Mouse (Mus musculus) small intestine, adult 2 months (tissue): ENCODE results near the gene Mns1.

Experiments used
- CTCF ChIP-seq: fragments of 200-500 bp; IDR thresholded peaks from 2 replicates; pipeline ENCODE4 v1.5.1; 2012; ENCODE audit warnings: low read depth, mild to moderate bottlenecking, control low read depth, inconsistent platforms, low read length, moderate library complexity, mixed read lengths; ENCODE audit not compliant: insufficient replicate concordance, insufficient read length; ENCODE audit errors: extremely low read depth
- POLR2A ChIP-seq: fragments of 200-500 bp; IDR thresholded peaks from 2 replicates; pipeline ENCODE4 v1.6.1; 2012; ENCODE audit warnings: low read depth, mild to moderate bottlenecking, control low read depth, inconsistent platforms, low read length, moderate library complexity

- TF ChIP-seq CTCF (no peak), POLR2A (no peak)
Measured at GRCm38 (mm10) chr9:72403421-72403820, 34.4 kb upstream of the Mns1 start.
